Mouse (Mus musculus): Measurements from ENCODE around the gene Wdr25. TPM values are rescaled to one million over a fixed set of nuclear protein-coding genes. Genes with fewer than 3 reads are reported as not detected.

Wdr25 gene
- polyA plus RNA-seq, 1 experiment = 21.3 TPM

DNA sequence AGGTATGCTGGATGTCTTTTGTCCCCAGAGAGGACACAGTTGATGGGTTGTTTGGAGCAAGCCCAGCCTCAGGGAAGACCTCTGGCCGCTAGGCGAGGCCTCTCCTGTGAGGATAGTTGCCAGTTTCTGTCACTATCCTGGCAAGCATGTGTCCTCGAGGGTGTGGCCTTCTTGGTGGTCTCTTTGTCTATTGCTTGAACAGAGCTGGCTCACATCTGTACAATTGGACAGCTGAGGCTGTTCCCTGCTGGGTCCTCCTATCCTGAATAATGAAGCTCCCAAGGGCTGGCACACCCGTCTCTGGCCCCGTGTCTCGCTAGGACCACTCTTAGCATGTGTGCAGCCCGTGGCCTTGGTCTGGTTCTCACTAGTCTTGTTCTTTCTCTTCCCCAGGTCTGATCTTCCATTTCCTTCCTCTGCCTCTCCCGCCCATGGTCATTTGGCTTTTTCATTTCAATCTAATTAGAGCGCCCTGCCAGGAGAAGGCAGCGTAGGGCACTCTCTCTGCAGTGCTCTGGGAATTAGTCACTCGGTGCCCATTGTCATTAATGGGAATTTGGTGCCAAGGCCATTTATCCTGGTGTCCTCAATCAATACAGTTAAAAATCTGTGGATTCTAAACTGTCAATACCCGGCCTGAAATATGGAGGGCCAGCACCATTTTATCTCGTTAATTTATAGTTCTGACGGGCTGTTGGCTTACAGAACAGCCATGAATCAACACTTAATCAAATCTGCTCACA is 88.7 kb downstream of the Wdr25 start:
- Histone ChIP-seq H3K36me3 (ENCODE audit: control insufficient read depth, insufficient read depth, low read length) (no peaks in the 10 kb centered on the region), H3K27ac (ENCODE audit: insufficient read depth, low read depth, low read length) (no peak overlapping the region), H3K27me3 (replicated peaks; ENCODE audit: control insufficient read depth, insufficient read depth, low read length) (no peaks in the 10 kb centered on the region), H3K4me1 (ENCODE audit: control insufficient read depth, insufficient read depth, low read length) (no peaks in the 10 kb centered on the region), H3K4me3 (ENCODE audit: insufficient read depth, low read depth, low read length) (no peak overlapping the region)
- no peak for DNase-seq
- TF ChIP-seq POLR2A (IDR thresholded peaks at IDR 0.05; ENCODE audit: low read depth, low read length) (no peak), CTCF (conservative IDR thresholded peaks at IDR 0.05; ENCODE audit: insufficient read depth, insufficient read length, low read depth, low read length) (no peak)
- WGBS = 87% methylated on average over 14 of the region's 14 CpGs

DNA sequence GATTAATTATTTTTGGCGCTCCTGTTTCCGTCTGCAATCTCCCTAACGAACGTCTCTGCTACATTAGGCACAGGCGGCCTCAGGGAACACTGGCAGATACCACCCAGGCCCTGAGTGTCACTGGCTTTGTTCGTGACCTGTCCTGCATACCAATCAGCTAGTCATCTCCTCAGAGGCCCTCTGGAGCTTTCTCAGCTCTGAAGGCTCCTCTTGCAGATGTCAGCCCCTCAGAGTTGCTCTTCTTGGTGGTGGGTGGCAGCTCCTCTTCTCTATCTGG is 89.2 kb downstream of the Wdr25 start:
- H3K4me1 ChIP-seq (ENCODE audit: control insufficient read depth, insufficient read depth, low read length) = no peaks in the 10 kb centered on the region
- WGBS = 80% methylated on average over 6 of the region's 6 CpGs

DNA sequence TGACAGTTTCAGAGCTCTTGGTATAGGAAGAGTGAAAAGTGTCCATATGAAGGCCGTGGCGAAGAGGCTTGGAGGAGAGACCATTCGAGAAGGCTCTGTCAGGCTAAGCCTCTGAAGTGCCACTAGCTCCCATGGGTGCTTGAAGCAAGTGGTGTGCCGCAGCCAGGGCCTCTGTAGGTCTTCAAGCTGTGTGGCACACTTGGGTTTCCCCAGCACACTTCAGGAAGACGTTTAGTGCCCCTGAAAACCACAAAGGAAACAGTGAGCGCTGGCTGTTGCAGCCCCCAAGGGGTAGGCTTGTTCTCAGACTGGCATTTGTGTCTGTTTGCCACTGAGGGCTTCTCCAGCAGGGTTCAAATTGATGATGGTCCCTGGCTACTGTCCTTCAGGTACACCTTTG is 90.1 kb downstream of the Wdr25 start:
- Histone ChIP-seq H3K36me3 (ENCODE audit: control insufficient read depth, insufficient read depth, low read length) (no peaks in the 10 kb centered on the region), H3K27me3 (replicated peaks; ENCODE audit: control insufficient read depth, insufficient read depth, low read length) (no peaks in the 10 kb centered on the region), H3K27ac (ENCODE audit: insufficient read depth, low read depth, low read length) (no peak overlapping the region), H3K4me3 (ENCODE audit: insufficient read depth, low read depth, low read length) (no peak overlapping the region), H3K4me1 (ENCODE audit: control insufficient read depth, insufficient read depth, low read length) (no peaks in the 10 kb centered on the region)
- 90% methylated on average over 6 of the region's 6 CpGs for WGBS
- DNase-seq = no peak
- TF ChIP-seq CTCF (conservative IDR thresholded peaks at IDR 0.05; ENCODE audit: insufficient read depth, insufficient read length, low read depth, low read length) (no peak), POLR2A (IDR thresholded peaks at IDR 0.05; ENCODE audit: low read depth, low read length) (no peak)

More for the DNA sequence above, 89.2 kb downstream of the Wdr25 start:
- Histone ChIP-seq H3K27ac (ENCODE audit: insufficient read depth, low read depth, low read length) (no peak overlapping the region), H3K36me3 (ENCODE audit: control insufficient read depth, insufficient read depth, low read length) (no peaks in the 10 kb centered on the region), H3K27me3 (replicated peaks; ENCODE audit: control insufficient read depth, insufficient read depth, low read length) (no peaks in the 10 kb centered on the region), H3K4me3 (ENCODE audit: insufficient read depth, low read depth, low read length) (no peak overlapping the region)
- TF ChIP-seq POLR2A (IDR thresholded peaks at IDR 0.05; ENCODE audit: low read depth, low read length) = no peak
- TF ChIP-seq CTCF (conservative IDR thresholded peaks at IDR 0.05; ENCODE audit: insufficient read depth, insufficient read length, low read depth, low read length) = no peak
- no peak for DNase-seq

DNA sequence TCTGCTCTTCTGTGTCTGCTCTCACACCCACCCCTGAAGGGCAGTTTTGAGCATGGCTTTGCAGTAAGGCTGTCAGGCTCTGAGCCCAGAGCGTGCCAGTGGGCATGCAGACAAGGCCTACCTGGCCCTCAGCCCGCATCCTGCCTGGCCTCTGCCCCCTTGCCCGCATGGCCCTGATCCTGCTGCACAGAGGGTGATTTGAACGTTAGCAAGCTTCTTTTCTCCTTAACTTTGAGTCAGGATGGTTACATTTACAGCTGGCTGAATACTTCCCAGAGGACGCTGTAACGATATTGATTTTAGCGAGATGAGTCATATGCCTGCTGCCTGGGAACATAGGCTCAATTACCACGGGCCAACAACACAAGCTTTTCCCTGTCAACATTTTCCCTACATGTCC is 91.0 kb downstream of the Wdr25 start:
- H3K4me3 ChIP-seq (ENCODE audit: insufficient read depth, low read depth, low read length) = no peak overlapping the region
- H3K27me3 ChIP-seq (replicated peaks; ENCODE audit: control insufficient read depth, insufficient read depth, low read length) = no peaks in the 10 kb centered on the region
- no peak overlapping the region for H3K27ac ChIP-seq (ENCODE audit: insufficient read depth, low read depth, low read length)
- no peaks in the 10 kb centered on the region for H3K36me3 ChIP-seq (ENCODE audit: control insufficient read depth, insufficient read depth, low read length)
- peak; percentile 53 for DNase-seq
- H3K4me1 ChIP-seq (ENCODE audit: control insufficient read depth, insufficient read depth, low read length) = no peaks in the 10 kb centered on the region
- TF ChIP-seq POLR2A (IDR thresholded peaks at IDR 0.05; ENCODE audit: low read depth, low read length) (no peak), CTCF (conservative IDR thresholded peaks at IDR 0.05; ENCODE audit: insufficient read depth, insufficient read length, low read depth, low read length) (no peak)
- 64% methylated on average over 8 of the region's 8 CpGs for WGBS

DNA sequence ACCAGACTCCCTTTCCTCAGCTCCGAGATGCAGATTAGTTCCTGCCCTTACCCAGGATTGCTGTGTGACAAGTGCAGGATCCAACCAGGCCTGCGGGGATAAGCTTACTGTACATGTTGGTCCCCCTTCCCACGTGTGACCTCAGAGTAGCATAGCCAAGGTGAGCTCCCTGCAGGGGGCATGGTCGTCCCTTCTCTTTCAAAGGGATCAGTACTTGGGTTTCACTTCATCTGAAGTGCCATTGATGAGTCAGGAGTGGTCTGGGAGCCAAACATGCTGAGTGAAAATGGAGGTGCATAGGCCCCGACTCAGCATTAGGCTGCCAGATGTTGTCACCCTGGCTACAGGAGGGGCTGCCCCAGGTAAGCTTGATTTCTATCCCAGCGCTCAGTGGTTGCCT is 91.6 kb downstream of the Wdr25 start:
- no peaks in the 10 kb centered on the region for H3K36me3 ChIP-seq (ENCODE audit: control insufficient read depth, insufficient read depth, low read length)
- no peaks in the 10 kb centered on the region for H3K4me1 ChIP-seq (ENCODE audit: control insufficient read depth, insufficient read depth, low read length)
- no peak for DNase-seq
- H3K4me3 ChIP-seq (ENCODE audit: insufficient read depth, low read depth, low read length) = no peak overlapping the region
- 81% methylated on average over 6 of the region's 6 CpGs for WGBS
- no peaks in the 10 kb centered on the region for H3K27me3 ChIP-seq (replicated peaks; ENCODE audit: control insufficient read depth, insufficient read depth, low read length)
- no peak overlapping the region for H3K27ac ChIP-seq (ENCODE audit: insufficient read depth, low read depth, low read length)
- no peak for TF ChIP-seq POLR2A (IDR thresholded peaks at IDR 0.05; ENCODE audit: low read depth, low read length)
- no peak for TF ChIP-seq CTCF (conservative IDR thresholded peaks at IDR 0.05; ENCODE audit: insufficient read depth, insufficient read length, low read depth, low read length)

DNA sequence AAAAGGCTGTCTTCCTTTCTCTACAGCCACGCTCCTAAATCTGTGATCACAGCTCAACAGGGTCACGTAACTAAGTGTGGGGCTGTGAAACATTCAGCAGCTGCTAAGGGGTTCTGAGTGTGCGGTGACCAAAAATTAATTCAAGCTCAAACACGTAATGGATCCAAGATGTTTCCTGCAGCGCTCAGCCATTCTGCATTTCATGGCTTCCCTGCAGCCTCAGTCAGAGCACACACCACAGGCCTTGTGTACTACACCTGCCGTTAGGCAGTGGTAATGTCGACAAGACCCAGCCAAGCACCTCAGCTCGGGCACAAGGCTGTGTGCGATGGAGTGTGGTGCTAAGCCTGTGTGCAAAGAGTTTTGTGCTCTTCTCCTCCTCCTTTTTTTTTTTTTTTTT is 94.0 kb downstream of the Wdr25 start:
- Histone ChIP-seq H3K27ac (ENCODE audit: insufficient read depth, low read depth, low read length) (no peak overlapping the region), H3K4me1 (ENCODE audit: control insufficient read depth, insufficient read depth, low read length) (no peaks in the 10 kb centered on the region), H3K4me3 (ENCODE audit: insufficient read depth, low read depth, low read length) (no peak overlapping the region), H3K36me3 (ENCODE audit: control insufficient read depth, insufficient read depth, low read length) (no peaks in the 10 kb centered on the region), H3K27me3 (replicated peaks; ENCODE audit: control insufficient read depth, insufficient read depth, low read length) (no peaks in the 10 kb centered on the region)
- 81% methylated on average over 9 of the region's 9 CpGs for WGBS
- no peak for TF ChIP-seq CTCF (conservative IDR thresholded peaks at IDR 0.05; ENCODE audit: insufficient read depth, insufficient read length, low read depth, low read length)
- no peak for TF ChIP-seq POLR2A (IDR thresholded peaks at IDR 0.05; ENCODE audit: low read depth, low read length)
- DNase-seq = no peak

DNA sequence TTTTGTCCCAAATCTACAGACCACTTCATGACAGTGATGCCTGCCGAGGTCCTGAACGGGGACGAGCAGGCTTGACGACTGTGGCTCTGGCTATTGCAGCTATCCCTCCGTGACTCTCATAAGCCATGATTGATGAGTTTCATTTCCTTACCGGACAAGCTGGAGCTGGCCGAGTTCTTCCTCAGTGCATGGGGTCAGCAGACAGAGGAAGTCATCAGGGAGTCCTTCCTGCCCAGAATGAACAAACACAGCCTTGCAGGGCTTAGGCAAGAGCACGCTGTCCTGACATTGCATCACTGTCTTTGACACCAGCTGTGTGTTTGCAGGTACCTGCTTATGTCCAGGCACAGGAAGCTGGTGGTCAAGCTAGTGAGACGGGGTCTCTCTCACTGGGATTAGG is 97.0 kb downstream of the Wdr25 start:
- H3K36me3 ChIP-seq (ENCODE audit: control insufficient read depth, insufficient read depth, low read length) = no peaks in the 10 kb centered on the region
- no peak for TF ChIP-seq POLR2A (IDR thresholded peaks at IDR 0.05; ENCODE audit: low read depth, low read length)
- no peak for TF ChIP-seq CTCF (conservative IDR thresholded peaks at IDR 0.05; ENCODE audit: insufficient read depth, insufficient read length, low read depth, low read length)
- DNase-seq = peak; percentile 44
- no peak overlapping the region for H3K4me3 ChIP-seq (ENCODE audit: insufficient read depth, low read depth, low read length)
- H3K4me1 ChIP-seq (ENCODE audit: control insufficient read depth, insufficient read depth, low read length) = no peaks in the 10 kb centered on the region
- H3K27ac ChIP-seq (ENCODE audit: insufficient read depth, low read depth, low read length) = no peak overlapping the region
- WGBS = 44% methylated on average over 9 of the region's 9 CpGs
- H3K27me3 ChIP-seq (replicated peaks; ENCODE audit: control insufficient read depth, insufficient read depth, low read length) = no peaks in the 10 kb centered on the region

Measured in kidney, adult 2 months (tissue).